Mouse (Mus musculus): ENCODE results near the gene Ccdc38. TPM values are rescaled to one million over a fixed set of nuclear protein-coding genes. Genes with fewer than 3 reads are reported as not detected.

Ccdc38 gene
- polyA plus RNA-seq, 1 experiment from 2014 or later: 0.30 TPM

GRCm38 (mm10) chr10:93620438-93621179 is 80.2 kb downstream of the Ccdc38 start:
- Histone ChIP-seq H3K27ac (no peak overlapping the region), H3K4me3 (no peak overlapping the region), H3K9me3 (replicated peaks) (no peaks in the 10 kb centered on the region), H3K9ac (no peak overlapping the region), H3K4me2 (replicated peaks) (no peak overlapping the region), H3K4me1 (no peaks in the 10 kb centered on the region), H3K36me3 (no peaks in the 10 kb centered on the region), H3K27me3 (no peaks in the 10 kb centered on the region)
- 66% methylated on average over 7 of the region's 7 CpGs for WGBS
- ATAC-seq (ENCODE audit: low FRiP score): no peak

DNA sequence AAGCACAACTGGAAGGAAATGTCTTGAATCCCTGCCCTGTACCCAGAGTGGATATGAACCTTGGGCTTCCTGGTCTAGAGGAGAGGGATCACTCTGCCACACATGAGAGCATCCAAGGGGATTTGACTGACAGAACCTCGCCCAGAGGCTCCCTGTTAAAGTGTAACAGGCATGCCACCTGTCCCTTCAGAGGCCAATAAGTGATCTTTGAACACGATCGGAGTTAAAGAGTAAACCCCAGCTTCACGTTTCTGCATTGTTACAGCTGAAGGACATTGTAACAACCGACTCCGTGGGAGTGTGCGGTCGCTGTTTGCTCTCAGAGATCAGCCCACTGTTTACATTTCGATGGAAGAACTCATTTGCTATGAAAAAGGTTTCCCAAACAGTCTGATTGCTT is 83.3 kb downstream of the Ccdc38 start:
- Histone ChIP-seq H3K4me2 (replicated peaks) (no peak overlapping the region), H3K27ac (no peak overlapping the region), H3K4me3 (no peak overlapping the region), H3K9me3 (replicated peaks) (no peaks in the 10 kb centered on the region), H3K4me1 (no peaks in the 10 kb centered on the region), H3K27me3 (no peaks in the 10 kb centered on the region), H3K36me3 (no peaks in the 10 kb centered on the region), H3K9ac (no peak overlapping the region)
- ATAC-seq (ENCODE audit: low FRiP score): no peak
- 48% methylated on average over 9 of the region's 9 CpGs for WGBS

DNA sequence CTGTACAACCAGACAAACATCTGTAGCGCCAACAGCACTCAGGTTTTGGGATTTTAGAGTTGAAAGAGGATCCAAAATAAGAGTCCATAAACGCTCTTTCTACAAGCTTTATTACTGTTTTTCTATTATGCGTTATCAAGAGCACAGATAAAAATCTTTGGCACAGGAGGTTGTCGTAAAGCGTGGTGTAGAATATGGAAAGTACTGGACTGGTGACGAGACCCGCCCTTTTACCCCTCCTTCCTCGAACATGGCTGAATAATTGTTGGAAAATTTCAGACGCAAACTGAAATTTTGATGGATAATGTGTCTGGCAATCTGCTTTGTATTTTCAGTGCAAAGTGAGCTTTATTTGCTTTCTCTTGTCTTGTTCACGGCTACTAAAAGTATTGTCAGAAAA is 83.7 kb downstream of the Ccdc38 start:
- H3K9me3 ChIP-seq (replicated peaks): no peaks in the 10 kb centered on the region
- no peak overlapping the region for H3K4me3 ChIP-seq
- H3K36me3 ChIP-seq: no peaks in the 10 kb centered on the region
- no peak overlapping the region for H3K4me2 ChIP-seq (replicated peaks)
- H3K4me1 ChIP-seq: no peaks in the 10 kb centered on the region
- no peak overlapping the region for H3K27ac ChIP-seq
- no peak for ATAC-seq (ENCODE audit: low FRiP score)
- no peak overlapping the region for H3K9ac ChIP-seq
- 84% methylated on average over 10 of the region's 10 CpGs for WGBS
- H3K27me3 ChIP-seq: no peaks in the 10 kb centered on the region

GRCm38 (mm10) chr10:93630310-93630709 is 89.9 kb downstream of the Ccdc38 start:
- H3K36me3 ChIP-seq: no peaks in the 10 kb centered on the region
- ATAC-seq (ENCODE audit: low FRiP score): no peak
- H3K27ac ChIP-seq: no peak overlapping the region
- H3K4me3 ChIP-seq: no peak overlapping the region
- H3K27me3 ChIP-seq: no peaks in the 10 kb centered on the region
- no peak overlapping the region for H3K4me2 ChIP-seq (replicated peaks)
- no peaks in the 10 kb centered on the region for H3K4me1 ChIP-seq
- peaks cover 4% of the 10 kb centered on the region for H3K9me3 ChIP-seq (replicated peaks)
- 92% methylated on average over 5 of the region's 5 CpGs for WGBS
- H3K9ac ChIP-seq: no peak overlapping the region

DNA sequence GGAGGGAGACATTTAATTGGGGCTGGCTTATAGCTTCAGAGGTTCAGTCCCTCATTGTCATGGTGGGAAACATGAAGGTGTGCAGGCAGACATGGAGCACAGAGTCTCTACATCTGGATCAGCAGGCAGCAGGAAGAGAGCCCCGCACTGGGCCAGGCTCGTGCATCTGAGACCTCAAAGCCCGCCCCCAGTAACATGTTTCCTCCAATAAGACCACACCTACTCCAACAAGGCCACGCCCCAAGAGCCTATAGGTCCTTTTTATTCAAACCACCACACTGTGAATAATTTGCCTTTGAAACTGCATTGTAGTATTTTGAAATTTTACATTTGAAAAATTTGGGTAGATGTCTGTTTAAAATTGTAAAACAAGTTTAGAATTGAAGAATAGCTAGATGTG is 91.7 kb downstream of the Ccdc38 start:
- no peak for ATAC-seq (ENCODE audit: low FRiP score)
- Histone ChIP-seq H3K9me3 (replicated peaks) (peaks cover 4% of the 10 kb centered on the region), H3K4me2 (replicated peaks) (no peak overlapping the region), H3K4me1 (peaks cover 10% of the 10 kb centered on the region; the same call in 1 of the 2 replicates), H3K36me3 (no peaks in the 10 kb centered on the region), H3K27me3 (0 out of 2 replicates have a peak, but pooled peaks cover 3% of the 10 kb centered on the region), H3K27ac (no peak overlapping the region), H3K9ac (no peak overlapping the region), H3K4me3 (no peak overlapping the region)
- 73% methylated on average over 4 of the region's 4 CpGs for WGBS

DNA sequence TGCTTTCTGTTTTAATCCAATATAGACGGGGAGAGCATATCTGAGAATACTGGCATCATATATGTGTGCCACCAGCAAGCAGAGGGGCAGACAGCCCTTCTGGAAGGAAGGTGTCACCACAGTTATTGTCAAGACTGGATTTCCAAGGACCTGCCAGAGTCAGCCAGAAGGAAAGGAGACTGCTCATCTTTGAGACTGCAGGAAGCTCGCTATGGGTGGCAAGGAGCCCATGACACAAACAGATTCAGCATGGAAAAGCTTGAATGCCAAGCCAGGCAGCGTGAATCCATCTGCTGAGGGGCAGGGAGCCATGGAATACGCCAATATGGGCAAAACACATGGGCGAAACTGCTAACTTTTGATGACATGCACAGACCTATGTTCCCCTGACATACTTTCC is 93.1 kb downstream of the Ccdc38 start:
- no peak overlapping the region for H3K4me3 ChIP-seq
- no peak overlapping the region for H3K9ac ChIP-seq
- peaks cover 10% of the 10 kb centered on the region; the same call in 1 of the 2 replicates for H3K4me1 ChIP-seq
- 0 out of 2 replicates have a peak, but pooled peaks cover 3% of the 10 kb centered on the region for H3K27me3 ChIP-seq
- WGBS: 88% methylated on average over 5 of the region's 5 CpGs
- no peak overlapping the region for H3K27ac ChIP-seq
- no peaks in the 10 kb centered on the region for H3K36me3 ChIP-seq
- peaks cover 4% of the 10 kb centered on the region for H3K9me3 ChIP-seq (replicated peaks)
- H3K4me2 ChIP-seq (replicated peaks): no peak overlapping the region
- no peak for ATAC-seq (ENCODE audit: low FRiP score)

Other genes starting within 250 kb of the Ccdc38 start
- 20.9 and 23.6 TPM in 2 replicates for gene Elk3, start 229.5 kb upstream of the Ccdc38 start, polyA plus RNA-seq (2016; fragmentation: Nextera tagmentation; extraction: Ambion mirVana)
- 144 and 147 TPM in 2 replicates for gene Lta4h, start 87.2 kb upstream of the Ccdc38 start, polyA plus RNA-seq (2016; fragmentation: Nextera tagmentation; extraction: Ambion mirVana)
- gene Hal, start 51.9 kb upstream of the Ccdc38 start, polyA plus RNA-seq (2016; fragmentation: Nextera tagmentation; extraction: Ambion mirVana): 0.10 TPM in 1 of 2 replicates, not detected in the other
- gene Amdhd1, start 599 bp upstream of the Ccdc38 start, polyA plus RNA-seq (2016; fragmentation: Nextera tagmentation; extraction: Ambion mirVana): 0.21 and 0.44 TPM in 2 replicates
- 108 and 119 TPM in 2 replicates for gene Snrpf, start 49.1 kb downstream of the Ccdc38 start, polyA plus RNA-seq (2016; fragmentation: Nextera tagmentation; extraction: Ambion mirVana)
- gene Ntn4, start 100.0 kb downstream of the Ccdc38 start, polyA plus RNA-seq (2016; fragmentation: Nextera tagmentation; extraction: Ambion mirVana): 3.2 and 3.4 TPM in 2 replicates